Mouse (Mus musculus) thymus, postnatal 0 days (tissue): ENCODE results near the gene Foxn4. TPM values are rescaled to one million over a fixed set of nuclear protein-coding genes. Genes with fewer than 3 reads are reported as not detected.

Source experiments
- polyA plus RNA-seq: library from polyadenylated mRNA; unstranded; fragments of >200 nt; fragmentation: Nextera tagmentation; extraction: Ambion mirVana; gene quantifications from 2 replicates; pipeline ENCODE4 v1.2.1, GENCODE M21; 2015

Gene Foxn4
- polyA plus RNA-seq, 1 experiment from 2014 or later: 0.05 TPM

Other genes starting within 250 kb of the Foxn4 start
- 7.4 and 8.8 TPM in 2 replicates for gene Usp30, start 208.3 kb downstream of the Foxn4 start, polyA plus RNA-seq
- gene Svop, start 182.2 kb downstream of the Foxn4 start, polyA plus RNA-seq: not detected in 2 replicates
- gene Alkbh2, start 145.6 kb downstream of the Foxn4 start, polyA plus RNA-seq: 8.2 and 10.1 TPM in 2 replicates
- gene Ung, start 143.4 kb downstream of the Foxn4 start, polyA plus RNA-seq: 46.4 and 51.4 TPM in 2 replicates
- 0.80 and 1.1 TPM in 2 replicates for gene Acacb, start 127.3 kb downstream of the Foxn4 start, polyA plus RNA-seq
- gene Myo1h, start 15.4 kb upstream of the Foxn4 start, polyA plus RNA-seq: 0.27 and 0.55 TPM in 2 replicates
- gene Kctd10, start 106.7 kb upstream of the Foxn4 start, polyA plus RNA-seq: 65.6 and 65.8 TPM in 2 replicates
- 29.4 and 29.7 TPM in 2 replicates for gene Ube3b, start 106.8 kb upstream of the Foxn4 start, polyA plus RNA-seq
- gene Mmab, start 170.3 kb upstream of the Foxn4 start, polyA plus RNA-seq: 13.1 and 13.9 TPM in 2 replicates
- 23.0 and 23.6 TPM in 2 replicates for gene Mvk, start 170.5 kb upstream of the Foxn4 start, polyA plus RNA-seq